Mouse (Mus musculus): ENCODE measurements around the gene Rnf169.
A peak's percentile ranks its signal among the peaks of the same experiment; 100 is the strongest.
"Not testable (repeated sequence)": the region's sequence is repeated elsewhere in the genome, so short reads cannot be mapped to it uniquely, and the experiment has no call there.

Rnf169 gene

DNA sequence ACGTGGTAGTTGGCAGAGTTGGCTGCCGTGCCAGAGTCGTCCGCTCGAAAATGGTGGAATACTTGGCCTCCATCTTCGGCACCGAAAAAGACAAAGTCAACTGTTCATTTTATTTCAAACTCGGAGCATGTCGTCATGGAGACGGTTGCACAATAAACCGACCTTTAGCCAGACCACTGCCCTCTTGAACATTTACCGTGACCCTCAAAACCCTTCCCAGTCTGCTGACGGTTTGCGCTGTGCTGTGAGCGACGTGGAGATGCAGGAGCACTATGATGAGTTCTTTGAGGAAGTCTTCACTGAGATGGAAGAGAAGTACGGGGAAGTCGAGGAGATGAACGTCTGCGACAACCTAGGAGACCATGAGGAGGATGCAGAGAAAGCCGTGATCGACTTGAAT lies 35.2 kb downstream of the Rnf169 start:
- not testable (repeated sequence) for DNase-seq

DNA sequence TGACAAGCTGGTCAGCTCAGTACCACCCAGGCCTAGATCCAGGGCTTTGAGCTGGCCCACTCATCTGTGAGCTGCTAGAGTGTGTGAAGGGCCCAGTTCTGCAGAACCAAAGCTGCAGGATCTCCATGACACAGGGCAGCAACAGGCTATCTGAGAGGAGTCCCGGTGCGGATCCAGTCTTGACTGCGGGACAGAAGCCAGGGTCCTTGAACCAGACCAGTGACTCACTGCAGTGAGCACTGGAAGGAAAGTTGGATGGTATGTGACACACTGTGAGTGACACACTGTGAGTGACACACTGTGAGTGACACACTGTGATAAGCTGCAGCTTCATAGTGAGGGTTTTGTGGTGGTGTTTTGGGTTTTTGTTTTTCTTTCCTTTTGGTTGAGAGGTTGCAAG lies 35.7 kb downstream of the Rnf169 start:
- DNase-seq, result no peak

- DNase-seq, result no peak
These were observed 39.6 kb downstream of the Rnf169 start for GRCm38 (mm10) chr7:99940669-99941068.

DNA sequence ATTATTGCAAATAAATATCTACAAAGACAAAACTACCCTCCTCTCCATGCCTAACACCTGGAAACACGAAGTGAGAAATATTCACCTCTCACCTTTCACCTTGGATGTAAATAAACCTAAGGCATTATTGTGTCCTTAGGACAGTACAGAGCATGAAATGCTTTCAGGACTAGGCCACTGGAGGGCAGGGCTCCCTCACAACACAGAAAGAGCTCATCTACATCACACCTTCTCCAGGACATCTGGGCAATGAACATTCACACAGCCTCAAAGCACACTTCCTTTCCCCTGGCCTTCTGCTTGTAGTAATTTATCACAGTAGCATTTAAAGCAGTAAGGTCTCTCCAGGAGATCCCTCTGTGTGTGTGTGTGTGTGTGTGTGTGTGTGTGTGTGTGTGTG lies 44.5 kb downstream of the Rnf169 start:
- no peak for DNase-seq

- DNase-seq, result peak; percentile 65
These were observed 53.1 kb downstream of the Rnf169 start for GRCm38 (mm10) chr7:99926916-99927714.

DNA sequence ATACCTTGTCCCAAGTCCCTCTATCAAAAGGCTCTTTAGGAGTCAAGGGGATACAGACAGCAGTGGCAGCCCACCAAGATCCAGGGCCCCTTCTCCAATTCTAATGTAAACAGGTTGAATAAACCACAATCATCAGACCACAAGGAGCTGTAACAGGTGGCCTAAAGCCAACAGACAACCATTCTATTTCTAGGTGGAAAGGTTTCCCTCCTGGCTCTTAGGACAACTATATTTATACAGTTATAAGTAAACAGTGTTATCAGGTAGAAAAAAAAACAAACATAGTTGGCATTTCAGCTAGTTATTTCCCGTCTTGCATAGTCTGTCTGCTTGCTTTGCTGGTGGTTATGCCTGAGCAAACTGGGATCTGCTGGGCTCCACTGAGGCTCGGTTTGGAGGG lies 59.8 kb downstream of the Rnf169 start:
- no peak for DNase-seq

- no peak for DNase-seq
These were observed 60.3 kb downstream of the Rnf169 start for GRCm38 (mm10) chr7:99919971-99920370.

DNA sequence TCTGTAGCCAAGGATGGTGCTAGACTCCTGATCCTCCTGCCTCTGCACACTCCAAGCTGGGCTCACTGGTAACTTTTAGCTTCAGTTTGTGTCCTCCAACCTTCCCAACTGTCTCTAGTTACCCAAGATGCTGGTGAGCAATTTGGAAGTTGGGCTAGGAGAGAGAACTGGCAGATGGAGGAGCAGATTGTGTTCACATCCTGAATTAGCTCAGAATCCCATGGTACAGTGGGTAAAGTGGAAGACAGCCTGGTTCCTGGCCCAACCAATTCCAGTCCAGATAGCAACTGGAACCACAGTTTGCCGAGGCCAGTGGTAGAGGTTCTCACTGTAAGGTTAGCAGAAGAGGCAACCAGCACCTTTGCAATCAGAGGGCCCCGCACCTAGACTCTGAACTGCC lies 61.1 kb downstream of the Rnf169 start:
- no peak for DNase-seq

DNA sequence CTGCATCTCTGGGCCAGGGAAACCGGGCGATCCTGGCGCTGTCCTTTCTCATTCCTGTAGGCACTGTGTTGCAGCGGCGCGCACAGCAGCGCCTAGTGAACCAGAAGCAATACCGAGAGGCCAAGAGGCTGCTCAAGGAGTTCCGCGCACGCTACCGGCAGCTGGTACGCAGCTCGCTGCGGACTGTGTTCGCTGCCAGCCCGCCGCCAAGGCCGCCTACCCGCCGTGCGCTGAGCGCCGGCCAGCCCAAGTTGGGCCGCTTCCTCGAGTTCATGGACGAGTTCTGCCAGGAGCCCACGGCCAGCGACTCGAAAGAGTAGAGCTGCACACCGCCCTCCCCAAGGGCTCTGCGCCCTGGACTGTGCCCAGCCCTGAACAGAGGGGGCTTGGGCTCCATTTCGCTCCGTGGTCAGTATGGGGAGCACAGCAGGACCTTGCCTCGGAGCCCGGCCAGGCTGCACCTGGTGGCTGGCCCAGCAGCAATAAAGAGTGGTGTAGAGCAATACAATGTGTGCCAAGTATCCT lies 62.9 kb downstream of the Rnf169 start:
- DNase-seq, result peak; percentile 52

DNA sequence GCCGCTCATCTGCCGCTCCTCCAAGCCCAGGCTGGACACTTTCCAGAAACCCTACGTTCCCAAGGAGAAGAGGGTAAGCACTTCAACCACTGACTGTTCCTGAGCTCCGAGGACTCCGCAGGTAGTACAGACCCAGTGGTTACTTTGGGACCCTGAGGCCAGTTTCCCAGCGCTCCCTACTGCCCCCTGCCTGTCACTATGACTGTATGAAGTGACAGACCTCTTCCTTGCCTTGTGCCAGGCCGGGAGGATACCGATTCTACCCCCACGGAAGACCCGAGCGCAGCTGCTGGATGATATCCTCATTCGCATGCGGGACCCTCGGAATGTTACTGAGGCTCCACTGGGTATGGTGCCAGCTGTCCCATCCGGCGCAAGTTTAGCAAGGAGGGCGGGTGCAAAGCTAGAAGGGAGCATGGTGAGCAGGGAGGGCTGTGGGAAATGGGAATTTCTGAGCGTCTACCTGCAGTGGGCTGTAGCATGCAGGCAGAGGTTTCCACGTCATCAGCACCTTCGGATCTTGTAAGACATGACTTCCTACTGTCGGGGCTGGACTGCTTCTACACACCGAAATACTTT lies 63.4 kb downstream of the Rnf169 start:
- DNase-seq, result peak; percentile 47

GRCm38 (mm10) chr7:99915511-99915910 lies 64.7 kb downstream of the Rnf169 start:
- no peak for DNase-seq

GRCm38 (mm10) chr7:99914316-99914715 lies 65.9 kb downstream of the Rnf169 start:
- no peak for DNase-seq

GRCm38 (mm10) chr7:99911038-99911437 lies 69.2 kb downstream of the Rnf169 start:
- no peak for DNase-seq

DNA sequence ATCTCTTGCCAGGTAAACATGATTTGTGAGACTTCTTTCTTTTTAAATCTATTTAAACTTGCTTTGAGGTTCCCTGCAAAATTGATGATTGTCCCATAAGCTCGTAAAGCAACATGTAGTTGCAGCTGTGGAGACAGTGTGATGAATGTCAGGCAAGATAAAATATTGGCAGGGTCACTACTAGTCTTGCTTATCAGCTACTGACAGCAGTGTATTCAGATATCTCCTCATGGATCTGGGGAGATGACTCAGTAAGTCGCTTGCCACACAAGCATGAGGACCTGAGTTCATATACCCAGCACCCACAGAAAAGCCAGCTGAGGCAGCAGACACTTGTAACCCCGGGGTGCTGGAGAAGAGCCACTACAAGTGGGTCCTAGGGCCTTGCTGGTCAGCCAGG lies 72.8 kb downstream of the Rnf169 start:
- DNase-seq, result no peak

GRCm38 (mm10) chr7:99906346-99906745 lies 73.9 kb downstream of the Rnf169 start:
- no peak for DNase-seq

- DNase-seq, result no peak
These were observed 75.7 kb downstream of the Rnf169 start for GRCm38 (mm10) chr7:99904421-99905005.

DNA sequence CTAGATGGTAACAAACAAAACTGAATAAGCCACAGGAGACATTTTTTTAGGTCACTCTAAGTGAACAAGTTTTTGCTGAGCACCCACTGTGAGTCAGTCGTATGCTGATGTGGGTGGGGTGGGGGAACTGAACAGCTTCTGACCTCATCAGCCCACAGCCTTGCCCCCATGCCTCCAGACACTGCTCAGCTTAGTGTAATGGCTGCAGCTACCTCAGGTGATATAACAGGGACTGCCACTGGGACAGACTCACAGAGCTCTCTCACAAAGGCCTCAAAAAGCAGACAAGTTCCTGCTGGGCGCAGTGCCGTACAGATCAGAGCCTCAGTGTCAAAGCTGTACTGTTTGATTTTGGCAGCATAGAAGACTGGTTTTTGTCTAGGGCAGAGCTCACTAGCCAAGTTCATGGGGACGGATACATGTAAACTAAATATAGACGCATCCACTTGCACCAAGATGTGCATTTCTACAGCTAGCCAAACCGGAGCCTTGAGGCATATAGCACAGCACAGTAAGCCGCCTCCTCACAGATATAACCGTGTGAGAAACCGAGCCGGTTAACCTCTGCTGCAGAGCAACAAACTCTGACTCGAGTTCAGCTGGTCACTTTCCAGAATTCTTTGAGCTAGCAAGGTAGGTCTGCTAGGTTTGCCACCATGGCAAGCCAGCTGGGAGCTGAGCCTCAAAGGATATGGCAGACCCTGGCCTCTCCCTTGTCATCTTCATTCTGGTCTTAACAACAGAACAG lies 77.2 kb downstream of the Rnf169 start:
- DNase-seq, result no peak

DNA sequence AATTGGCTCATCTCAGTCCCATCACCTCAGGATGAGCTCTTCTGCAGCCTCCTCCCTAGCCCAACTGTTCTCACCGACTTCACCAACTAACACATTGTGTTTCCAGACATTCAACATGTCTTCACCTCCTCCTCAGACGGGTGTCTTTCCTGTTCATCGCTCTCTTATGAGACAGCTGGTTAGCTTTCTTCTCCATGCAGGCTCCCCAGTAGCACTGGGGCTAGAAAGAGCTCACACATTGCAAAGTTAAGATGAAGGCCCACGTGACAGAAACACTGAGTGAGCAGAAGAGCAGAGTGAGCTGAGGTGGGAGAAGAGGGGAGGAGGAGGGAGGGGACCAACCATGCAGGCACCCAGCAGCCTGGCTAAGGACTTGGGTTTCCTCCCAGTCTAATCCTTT lies 78.0 kb downstream of the Rnf169 start:
- DNase-seq, result no peak

GRCm38 (mm10) chr7:99896905-99897304 lies 83.3 kb downstream of the Rnf169 start:
- DNase-seq, result no peak

GRCm38 (mm10) chr7:99894478-99894877 lies 85.8 kb downstream of the Rnf169 start:
- no peak for DNase-seq

GRCm38 (mm10) chr7:99893967-99894366 lies 86.3 kb downstream of the Rnf169 start:
- DNase-seq, result no peak

DNA sequence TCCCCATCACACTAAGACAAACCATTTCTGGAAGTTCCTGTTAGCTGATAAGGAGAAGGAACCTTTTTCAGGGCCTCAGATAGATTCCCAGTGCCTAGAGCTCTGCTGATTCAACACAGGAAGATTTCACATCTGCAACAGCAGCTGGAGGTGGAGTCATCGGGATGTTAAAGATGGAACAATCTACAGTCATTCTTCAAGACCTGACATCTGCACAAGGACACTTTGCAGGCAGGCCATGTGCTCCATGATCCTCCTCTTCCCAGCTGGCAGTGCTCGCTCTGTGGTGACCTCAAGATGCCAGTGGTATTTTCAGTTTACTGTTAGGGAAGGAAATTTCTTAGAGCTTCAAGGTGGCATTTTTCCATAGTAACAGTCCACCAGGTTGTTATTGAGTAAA lies 87.9 kb downstream of the Rnf169 start:
- DNase-seq, result no peak

- no peak for DNase-seq
These were observed 88.8 kb downstream of the Rnf169 start for GRCm38 (mm10) chr7:99891471-99891870.

Data from cerebellum, adult 11-12 months (tissue).